Mouse (Mus musculus) liver, adult 2 months (tissue): ENCODE measurements around the gene Cd164. TPM values are rescaled to one million over a fixed set of nuclear protein-coding genes. Genes with fewer than 3 reads are reported as not detected.

ENCODE experiments used
- DNase-seq: peaks from one replicate; pipeline ENCODE4 v3.0.0-alpha.2; 2011; ENCODE audit warnings: low read depth, low spot score; ENCODE audit errors: extremely low read depth
- H3K27ac ChIP-seq: fragments of 200-500 bp; replicated peaks from 2 replicates; pipeline ENCODE4 v1.5.1; 2012; ENCODE audit warnings: low read depth, mild to moderate bottlenecking, control low read depth, inconsistent platforms, low read length; ENCODE audit not compliant: insufficient read depth
- H3K27me3 ChIP-seq: fragments of 200-500 bp; 2 replicates; pipeline ENCODE4 v1.6.1; 2012; ENCODE audit warnings: mild to moderate bottlenecking, moderate library complexity, low read length, inconsistent platforms; ENCODE audit not compliant: control insufficient read depth, insufficient read depth
- H3K36me3 ChIP-seq: fragments of 200-500 bp; 2 replicates; pipeline ENCODE4 v1.6.1; 2012; ENCODE audit warnings: low read length, inconsistent platforms; ENCODE audit not compliant: control insufficient read depth, insufficient read depth
- H3K4me1 ChIP-seq: fragments of 200-500 bp; 2 replicates; pipeline ENCODE4 v1.6.1; 2011; ENCODE audit warnings: low read length; ENCODE audit not compliant: control insufficient read depth, insufficient read depth
- H3K4me3 ChIP-seq: fragments of 200-500 bp; 2 replicates; pipeline ENCODE4 v1.5.1; 2011; ENCODE audit warnings: low read depth, mild to moderate bottlenecking, control low read depth, low read length, moderate library complexity; ENCODE audit not compliant: insufficient read depth
- H3K79me2 ChIP-seq: fragments of 200-500 bp; 2 replicates; pipeline ENCODE4 v1.6.1; 2012; ENCODE audit warnings: inconsistent platforms, mild to moderate bottlenecking, low read length, moderate library complexity; ENCODE audit not compliant: control insufficient read depth, insufficient read depth
- H3K9ac ChIP-seq: fragments of 200-500 bp; 2 replicates; pipeline ENCODE4 v1.6.1; 2012; ENCODE audit warnings: low read depth, mild to moderate bottlenecking, control low read depth, inconsistent platforms, low read length
- CTCF ChIP-seq: fragments of 200-500 bp; IDR thresholded peaks from 2 replicates; pipeline ENCODE4 v1.5.1; 2011; ENCODE audit warnings: low read depth, low read length, control low read depth
- POLR2A ChIP-seq: fragments of 200-500 bp; IDR thresholded peaks from 2 replicates; pipeline ENCODE4 v1.6.1; 2011; ENCODE audit warnings: low read length, control low read depth; ENCODE audit not compliant: insufficient read depth; ENCODE audit errors: extremely low read depth
- WGBS: fragments of 180-500 bp; shearing (Covaris S2); methylation state at CpG from one replicate; pipeline ENCODE4 v1.1.7; 2018; 5-methylcytosine and 5-hydroxymethylcytosine counted together
- polyA plus RNA-seq: library from polyadenylated mRNA; depleted of rRNA; stranded (reverse); fragments of >200 nt; gene quantifications from 2 replicates; pipeline ENCODE4 v1.2.3, GENCODE M21; 2012
- total RNA-seq: library from RNA; depleted of rRNA; stranded (reverse); fragments of >200 nt; gene quantifications from 2 replicates; pipeline ENCODE4 v1.2.3, GENCODE M21; 2014

The Cd164 gene
- total and polyA plus RNA-seq, 2 experiments: 155 to 182 TPM

DNA sequence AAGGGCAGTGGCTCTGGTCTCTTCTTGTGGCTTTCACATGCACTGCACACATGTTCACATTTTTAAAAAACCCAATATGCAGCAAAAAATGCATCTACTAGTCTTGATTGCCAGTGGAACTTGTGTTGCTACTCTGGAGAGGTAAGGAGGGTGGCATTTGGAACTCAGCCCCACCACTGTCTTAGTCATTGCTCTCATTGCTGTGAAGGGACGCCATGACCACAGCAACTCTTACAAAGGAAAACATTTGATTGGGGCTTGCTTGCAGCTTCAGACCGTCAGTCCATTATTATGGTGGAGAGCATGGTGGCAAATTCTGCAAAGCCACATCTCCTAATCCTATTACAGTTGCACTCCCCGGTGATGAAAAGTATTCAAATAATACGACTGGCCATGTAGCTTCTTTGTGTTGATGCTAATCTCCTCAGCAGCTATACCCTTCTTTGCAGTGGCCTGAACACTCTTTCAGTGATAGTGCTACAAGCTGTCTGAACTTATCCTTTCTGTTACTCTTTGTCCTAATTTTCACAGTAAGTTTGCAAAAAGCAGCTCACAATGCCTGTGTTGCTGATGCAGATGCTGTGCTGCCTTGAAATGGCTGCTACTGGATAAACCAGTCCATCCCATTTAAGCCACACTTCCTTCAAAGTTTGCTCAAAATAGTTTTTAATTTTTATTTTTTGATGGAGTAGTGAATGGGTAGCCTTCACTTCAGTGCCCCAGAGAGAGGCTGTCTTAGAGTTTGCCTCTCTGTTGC, 18.2 kb downstream of the Cd164 start:
- no peak overlapping the region for H3K9ac ChIP-seq
- peaks cover 21% of the 10 kb centered on the region for H3K36me3 ChIP-seq
- no peak overlapping the region for H3K4me3 ChIP-seq
- no peaks in the 10 kb centered on the region for H3K79me2 ChIP-seq
- no peak for DNase-seq
- H3K4me1 ChIP-seq: no peaks in the 10 kb centered on the region
- no peak overlapping the region for H3K27ac ChIP-seq
- no peak for TF ChIP-seq POLR2A
- no peak for TF ChIP-seq CTCF
- H3K27me3 ChIP-seq: no peaks in the 10 kb centered on the region
- whole genome bisulfite sequencing: 96% methylated on average over 4 of the region's 4 CpGs

DNA sequence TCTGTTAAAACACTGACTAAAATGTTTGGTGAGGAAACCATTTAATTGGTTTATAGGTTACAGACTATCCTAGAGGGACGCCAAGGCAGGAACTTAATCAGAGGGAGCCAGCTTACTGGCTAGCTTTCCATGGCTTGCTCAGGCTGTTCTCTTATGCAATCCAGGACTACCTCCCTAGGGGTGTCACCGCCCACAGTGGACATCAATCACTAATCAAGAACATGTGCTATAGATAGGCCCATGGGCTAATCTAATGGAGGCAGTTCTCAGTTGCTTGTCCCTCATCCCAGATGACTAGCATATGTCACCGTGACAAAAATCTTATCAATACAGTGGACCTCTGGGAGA, 18.7 kb downstream of the Cd164 start:
- no peaks in the 10 kb centered on the region for H3K79me2 ChIP-seq
- no peak for DNase-seq
- TF ChIP-seq POLR2A (no peak), CTCF (no peak)
- H3K4me1 ChIP-seq: no peaks in the 10 kb centered on the region
- 89% methylated on average over 3 of the region's 3 CpGs for WGBS
- no peak overlapping the region for H3K9ac ChIP-seq
- H3K27ac ChIP-seq: no peak overlapping the region
- peaks cover 15% of the 10 kb centered on the region for H3K36me3 ChIP-seq
- no peaks in the 10 kb centered on the region for H3K27me3 ChIP-seq
- no peak overlapping the region for H3K4me3 ChIP-seq

DNA sequence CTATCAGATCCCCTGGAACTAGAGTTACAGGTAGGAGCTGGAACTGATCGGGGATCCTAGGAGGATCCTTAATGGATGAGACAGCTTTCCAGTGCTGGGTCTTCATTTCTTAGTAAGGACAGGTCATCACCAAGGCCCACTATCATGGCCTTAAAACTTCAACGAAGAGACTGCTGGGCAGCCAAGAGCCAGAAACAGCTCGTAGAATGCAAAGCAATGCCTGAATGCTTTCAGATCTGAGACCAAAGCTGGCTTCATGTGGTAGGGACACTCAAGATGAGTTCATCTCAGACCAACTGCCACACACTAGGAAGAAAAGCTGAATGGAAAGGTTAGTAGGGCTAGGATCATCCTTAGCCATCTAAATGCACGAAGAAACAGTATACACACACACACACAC, 19.8 kb downstream of the Cd164 start:
- no peak for DNase-seq
- Histone ChIP-seq H3K27ac (no peak overlapping the region), H3K9ac (no peak overlapping the region), H3K27me3 (no peaks in the 10 kb centered on the region), H3K79me2 (no peaks in the 10 kb centered on the region), H3K4me3 (no peak overlapping the region), H3K4me1 (no peaks in the 10 kb centered on the region), H3K36me3 (peaks cover 6% of the 10 kb centered on the region)
- WGBS: 95% methylated on average over 4 of the region's 4 CpGs
- TF ChIP-seq POLR2A (no peak), CTCF (no peak)

DNA sequence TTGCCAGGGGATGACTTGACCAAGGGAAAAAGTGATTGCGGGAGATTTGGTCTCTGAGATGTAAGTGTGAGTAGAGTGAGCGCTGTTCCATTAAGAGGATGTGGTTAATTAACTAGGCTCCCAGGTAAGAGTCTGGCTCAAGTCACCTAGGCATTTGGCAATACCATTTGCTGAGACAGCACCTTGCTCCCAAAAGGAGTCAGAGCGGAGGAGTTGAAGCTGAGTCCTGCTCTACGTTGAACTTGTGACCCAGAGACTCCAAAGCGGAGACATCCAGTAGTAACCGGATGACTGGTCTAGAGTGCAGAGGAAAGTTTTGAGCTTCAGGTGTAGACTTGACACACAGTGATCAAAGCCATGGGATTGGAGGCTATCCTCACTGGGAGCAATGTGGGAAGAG, 22.8 kb downstream of the Cd164 start:
- no peak for TF ChIP-seq POLR2A
- no peak for TF ChIP-seq CTCF
- no peaks in the 10 kb centered on the region; the same call in 1 of the 2 replicates for H3K36me3 ChIP-seq
- H3K27me3 ChIP-seq: no peaks in the 10 kb centered on the region
- no peaks in the 10 kb centered on the region for H3K79me2 ChIP-seq
- H3K4me1 ChIP-seq: peaks cover 4% of the 10 kb centered on the region
- no peak overlapping the region for H3K4me3 ChIP-seq
- DNase-seq: no peak
- H3K9ac ChIP-seq: no peak overlapping the region
- H3K27ac ChIP-seq: no peak overlapping the region
- 98% methylated on average over 6 of the region's 6 CpGs for WGBS

DNA sequence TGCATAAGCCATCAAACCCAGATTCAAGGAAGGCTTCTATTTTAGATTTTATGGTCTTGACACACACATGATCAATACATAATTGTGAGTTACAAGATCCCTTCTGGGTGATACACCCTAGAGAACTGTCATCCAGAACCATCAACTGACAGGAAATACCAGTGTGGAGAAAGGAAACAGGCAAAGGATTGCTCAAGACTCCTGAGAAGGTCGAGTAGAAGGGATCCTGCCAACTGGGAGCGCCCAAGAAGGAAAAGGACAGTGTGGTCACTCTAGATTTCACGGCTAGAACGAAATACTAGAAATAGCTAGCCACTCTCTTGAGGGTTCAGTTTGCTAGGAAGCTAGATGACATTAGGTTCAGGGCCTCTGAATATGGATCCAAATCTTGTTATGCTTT, 24.2 kb downstream of the Cd164 start:
- DNase-seq: no peak
- Histone ChIP-seq H3K9ac (no peak overlapping the region), H3K27ac (no peak overlapping the region), H3K4me1 (peaks cover 4% of the 10 kb centered on the region), H3K79me2 (no peaks in the 10 kb centered on the region), H3K36me3 (no peaks in the 10 kb centered on the region; the same call in 1 of the 2 replicates), H3K4me3 (no peak overlapping the region), H3K27me3 (no peaks in the 10 kb centered on the region)
- no peak for TF ChIP-seq POLR2A
- TF ChIP-seq CTCF: no peak
- WGBS: 78% methylated on average over 4 of the region's 4 CpGs

DNA sequence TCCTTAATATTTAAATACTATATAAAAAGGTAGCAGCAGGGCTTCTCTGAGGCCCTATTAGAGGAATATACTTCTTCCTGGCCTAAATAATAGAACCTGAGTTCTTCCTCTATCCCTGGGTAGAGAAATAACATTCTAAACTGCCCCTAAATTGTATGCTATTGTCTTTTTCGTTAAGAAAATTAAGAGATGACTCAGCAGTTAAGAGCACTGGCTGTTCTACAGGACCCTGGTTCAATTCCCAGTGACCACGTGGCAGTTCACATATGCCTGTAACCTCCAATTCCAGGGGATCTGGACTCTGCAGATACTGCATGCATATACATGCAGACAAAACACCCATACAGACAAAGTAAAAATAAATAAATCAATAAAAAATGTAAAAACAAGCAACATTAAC, 24.6 kb downstream of the Cd164 start:
- DNase-seq: no peak
- no peak overlapping the region for H3K4me3 ChIP-seq
- peaks cover 4% of the 10 kb centered on the region for H3K4me1 ChIP-seq
- H3K9ac ChIP-seq: no peak overlapping the region
- H3K79me2 ChIP-seq: no peaks in the 10 kb centered on the region
- 73% methylated on average over 2 of the region's 2 CpGs for WGBS
- no peak for TF ChIP-seq CTCF
- TF ChIP-seq POLR2A: no peak
- H3K27ac ChIP-seq: no peak overlapping the region
- no peaks in the 10 kb centered on the region for H3K27me3 ChIP-seq
- no peaks in the 10 kb centered on the region; the same call in 1 of the 2 replicates for H3K36me3 ChIP-seq
